Mouse (Mus musculus) kidney, postnatal 14 days (tissue): ENCODE data around the gene Armh2.
"Not testable (repeated sequence)": the region's sequence is repeated elsewhere in the genome, so short reads cannot be mapped to it uniquely, and the experiment has no call there.

Experiments used
- DNase-seq: peaks from one replicate; pipeline ENCODE4 v3.0.0; 2022; ENCODE audit warnings: mixed read lengths

Gene Armh2

DNA sequence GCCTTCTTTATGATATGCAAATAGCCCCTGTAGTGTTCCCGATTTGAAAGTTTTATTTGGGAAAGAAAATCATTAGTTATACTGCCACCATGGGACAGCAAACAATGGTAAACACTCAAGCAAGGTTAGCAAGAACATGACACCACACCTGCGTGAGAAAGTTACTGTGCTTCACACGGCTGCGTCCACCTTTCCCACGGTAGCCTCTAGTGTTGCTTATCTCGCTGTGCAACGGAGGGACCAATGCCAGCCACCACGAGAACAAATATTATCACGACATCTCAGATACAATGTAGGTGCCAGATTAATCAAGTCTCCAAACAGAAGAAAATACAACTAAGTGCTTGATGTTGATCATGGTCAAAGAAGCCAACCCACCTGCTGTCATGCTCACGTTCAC is 18.4 kb downstream of the Armh2 start:
- DNase-seq = no peak

DNA sequence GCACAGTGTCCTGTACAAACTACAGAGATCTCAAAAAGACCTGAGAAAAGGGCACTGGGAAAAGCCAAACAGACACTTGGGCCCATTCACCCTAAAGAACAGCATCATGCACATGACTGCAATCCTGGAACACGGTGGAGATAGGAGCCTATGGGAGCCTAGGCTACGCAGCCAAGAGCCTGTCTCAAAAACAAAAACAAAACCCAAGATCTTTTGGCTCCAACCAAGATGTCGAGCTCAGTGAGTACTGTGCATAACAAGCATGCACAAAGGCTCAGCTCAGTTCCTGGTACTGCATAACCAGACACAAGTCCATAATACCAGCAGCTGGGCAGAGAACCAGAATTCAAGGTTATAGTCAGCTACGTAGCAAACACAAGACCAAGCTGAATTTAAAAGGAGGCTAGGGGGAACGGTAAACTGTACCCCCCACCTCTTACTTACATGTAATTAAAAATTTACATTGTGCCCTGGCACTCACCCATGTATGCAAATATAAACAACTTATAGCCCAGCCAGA is 19.4 kb downstream of the Armh2 start:
- DNase-seq = peak; percentile 8

DNA sequence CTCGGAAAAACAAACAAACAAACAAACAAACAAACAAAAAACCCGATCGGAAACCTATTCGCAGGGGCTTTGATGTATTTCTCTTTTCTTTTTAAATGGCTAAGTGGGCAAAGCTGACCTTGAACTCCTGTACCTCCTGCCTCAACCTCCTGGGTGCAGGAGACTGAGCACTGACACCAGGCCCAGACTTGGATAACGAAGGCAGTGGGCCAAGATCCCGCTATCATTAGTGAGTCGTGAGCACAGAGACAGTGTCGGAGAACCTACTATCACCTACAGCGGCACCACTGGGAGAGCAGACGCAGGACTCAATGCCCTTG is 20.0 kb downstream of the Armh2 start:
- no peak for DNase-seq

DNA sequence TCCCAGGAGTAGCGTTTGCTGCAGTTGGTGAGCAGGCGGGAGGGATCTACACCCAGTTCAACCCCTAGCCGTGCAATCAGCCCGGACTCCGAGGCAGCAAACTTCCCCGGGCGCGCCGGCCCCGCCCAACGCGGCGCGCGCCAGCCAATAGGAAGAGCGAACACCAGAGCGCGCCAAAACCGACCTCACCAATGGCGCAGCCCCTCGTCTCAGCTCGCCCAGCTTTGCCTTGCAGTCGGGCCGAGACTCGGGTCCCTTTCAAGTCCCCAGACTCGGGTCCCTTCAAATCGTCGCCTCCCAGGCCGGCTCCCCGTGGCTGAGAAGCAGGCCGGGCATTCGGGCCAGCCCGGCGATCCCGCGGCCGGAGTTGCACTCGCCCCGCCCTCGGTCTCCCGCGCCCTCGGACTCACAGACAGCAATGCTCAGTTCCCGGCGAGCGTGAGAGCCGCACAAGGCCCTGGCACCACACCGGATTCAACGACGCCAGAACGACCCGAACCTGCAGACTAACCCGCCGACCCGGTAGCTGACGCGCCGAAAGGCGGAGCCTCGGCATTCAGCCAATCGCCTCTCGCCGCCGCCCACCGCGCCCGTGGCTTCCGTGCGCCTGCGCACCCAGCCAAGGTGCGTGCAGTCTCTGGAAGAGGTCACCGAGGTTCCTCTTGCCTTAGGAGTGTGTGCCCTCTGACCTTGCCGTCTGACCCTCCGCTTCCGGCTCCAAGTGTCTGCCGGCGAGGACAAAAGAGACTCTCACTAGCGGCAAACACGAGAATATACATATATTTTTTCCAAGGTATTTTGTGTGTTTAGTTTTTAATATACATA is 20.6 kb downstream of the Armh2 start, which contains the start of gene Gmnn:
Gene Gmnn, minus strand, starts transcription at position 521 of the 825 bp plus-strand sequence.
- peak; percentile 93 for DNase-seq

DNA sequence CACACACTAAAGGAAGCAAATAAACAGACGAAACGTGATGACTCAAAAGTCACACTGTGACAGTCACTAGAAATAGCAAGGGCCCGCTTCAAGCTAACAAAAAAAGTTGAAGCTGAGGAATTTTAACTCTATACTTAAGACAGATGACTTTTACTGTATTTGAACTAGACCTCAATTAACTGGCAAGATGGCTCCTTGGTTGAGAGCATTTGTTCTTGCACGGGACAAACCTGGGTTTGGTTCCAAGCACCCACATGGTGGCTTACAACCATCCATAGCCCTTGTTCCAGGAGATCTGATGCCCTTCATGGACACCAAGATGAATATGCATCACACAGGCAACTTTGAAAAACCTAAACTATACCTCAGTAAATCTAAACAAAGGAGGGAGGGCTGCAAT is 21.2 kb downstream of the Armh2 start:
- DNase-seq = no peak

DNA sequence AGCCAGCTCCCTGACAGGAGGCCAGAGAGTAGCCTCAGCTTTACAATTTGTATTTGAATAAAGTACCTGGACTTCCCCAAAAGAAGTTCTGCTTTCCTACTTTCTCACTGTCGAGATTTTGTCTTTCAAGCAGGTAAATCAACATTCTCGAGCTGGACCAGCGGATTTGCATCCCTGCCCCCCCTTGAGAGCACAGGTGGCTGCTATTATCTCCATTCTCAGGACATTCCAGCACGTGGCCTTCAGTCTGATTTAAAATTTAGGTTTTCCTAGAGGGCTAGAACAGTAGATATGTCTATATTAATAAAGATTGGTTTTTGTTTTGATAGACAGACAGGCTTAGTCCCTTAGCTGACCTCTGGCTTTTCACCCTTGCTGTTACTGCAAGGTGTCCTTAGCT is 26.8 kb downstream of the Armh2 start:
- not testable (repeated sequence) for DNase-seq

DNA sequence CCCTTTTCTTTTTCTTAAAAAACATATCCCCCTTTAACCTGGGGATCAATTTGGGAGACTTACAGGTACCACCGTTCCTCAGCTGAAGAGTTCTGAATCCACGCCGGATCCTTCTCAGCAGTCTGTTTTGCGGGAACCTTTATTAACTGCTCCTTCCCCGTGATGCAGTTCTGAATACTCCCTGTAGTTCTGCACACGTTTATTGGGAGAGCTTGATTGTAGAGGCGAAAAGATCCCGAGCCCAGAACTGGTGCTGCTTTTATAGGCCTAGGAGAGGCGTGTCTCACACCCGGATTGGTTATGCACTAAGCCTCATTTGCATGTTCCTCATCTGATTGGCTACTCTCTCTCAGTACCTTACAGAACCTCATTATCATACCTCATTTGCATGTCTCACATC is 30.4 kb downstream of the Armh2 start:
- not testable (repeated sequence) for DNase-seq

DNA sequence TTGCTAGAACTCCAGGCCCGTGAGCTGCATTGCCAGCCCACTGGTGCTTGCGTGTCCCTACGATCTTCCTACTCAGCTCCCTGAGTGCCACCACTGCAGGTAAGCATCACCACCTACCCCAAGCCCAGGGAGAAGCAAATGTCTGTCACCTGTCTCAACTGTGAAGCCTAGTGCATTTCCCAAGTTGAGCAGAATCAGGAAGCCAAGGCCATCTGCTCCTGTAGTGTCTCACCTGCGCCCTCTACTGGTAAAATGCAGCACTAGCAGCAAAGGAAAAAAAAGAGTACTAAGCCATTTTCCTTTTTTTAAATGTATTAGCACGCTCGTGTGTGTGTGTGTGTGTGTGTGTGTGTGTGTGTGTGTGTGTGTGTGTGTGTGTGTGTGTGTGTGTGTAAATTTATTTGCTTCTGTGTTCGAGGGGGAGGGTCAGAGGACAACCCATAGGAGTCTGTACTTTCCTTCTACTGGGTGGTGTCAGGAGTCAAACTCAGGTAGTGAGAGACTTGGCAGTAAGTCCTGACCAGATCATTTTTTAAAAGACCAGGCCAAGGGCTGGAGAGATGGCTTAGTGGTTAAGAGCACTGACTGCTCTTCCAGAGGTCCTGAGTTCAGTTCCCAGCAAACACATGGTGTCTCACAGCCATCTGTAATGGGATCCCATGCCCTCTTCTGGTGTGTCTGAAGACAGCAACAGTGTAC is 35.3 kb downstream of the Armh2 start:
- peak; percentile 60 for DNase-seq

DNA sequence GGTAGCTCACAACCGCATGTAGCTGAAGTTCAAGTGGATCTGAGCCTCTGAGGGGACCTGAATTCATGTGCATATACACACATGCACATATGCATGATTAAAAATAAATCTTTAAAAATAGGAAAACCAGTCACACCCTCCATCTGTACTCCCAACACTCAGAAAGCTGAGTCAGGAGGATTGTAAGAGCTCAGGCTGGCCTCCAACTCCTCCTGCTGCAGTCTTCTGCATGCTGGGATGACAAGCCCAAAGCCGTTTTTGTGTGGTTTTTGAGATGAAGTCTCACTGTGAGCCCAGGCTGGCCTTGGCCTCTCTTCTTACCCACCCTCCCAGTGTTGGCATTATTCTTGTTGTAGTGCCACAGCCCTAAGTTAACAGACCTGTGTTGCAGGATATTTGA is 37.0 kb downstream of the Armh2 start:
- no peak for DNase-seq

DNA sequence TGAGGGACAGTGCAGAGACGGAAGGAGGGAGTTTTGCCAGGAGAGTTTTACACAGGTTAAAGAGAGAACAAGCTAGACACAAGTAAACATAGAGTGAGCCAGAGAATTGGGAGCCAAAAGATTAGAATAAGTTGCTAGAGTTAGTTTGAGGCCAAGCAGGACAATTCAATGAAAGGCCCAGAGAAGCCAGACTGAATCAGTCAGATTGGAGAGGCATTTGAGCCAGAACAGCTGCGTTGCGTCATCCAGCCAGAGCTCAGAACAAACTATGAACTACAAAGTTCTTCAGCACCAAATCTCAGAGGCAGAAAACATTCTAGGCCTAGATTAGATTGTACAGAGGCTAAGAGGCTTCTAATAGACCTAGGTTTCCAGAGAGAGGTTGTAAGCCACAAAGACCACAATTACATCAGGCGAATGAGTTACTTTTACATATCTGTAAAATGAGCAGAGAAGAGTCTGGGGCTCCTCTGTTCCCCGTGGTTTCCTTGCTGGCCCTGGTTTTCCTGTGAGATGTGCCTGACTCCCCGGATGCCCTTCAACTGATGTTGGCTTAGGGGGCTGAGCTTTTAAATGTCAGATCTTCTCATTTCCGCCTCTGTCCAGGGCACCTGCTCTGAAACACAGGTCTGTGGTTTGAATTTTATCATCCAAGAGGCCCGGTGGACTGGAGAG is 37.8 kb downstream of the Armh2 start:
- DNase-seq = no peak

DNA sequence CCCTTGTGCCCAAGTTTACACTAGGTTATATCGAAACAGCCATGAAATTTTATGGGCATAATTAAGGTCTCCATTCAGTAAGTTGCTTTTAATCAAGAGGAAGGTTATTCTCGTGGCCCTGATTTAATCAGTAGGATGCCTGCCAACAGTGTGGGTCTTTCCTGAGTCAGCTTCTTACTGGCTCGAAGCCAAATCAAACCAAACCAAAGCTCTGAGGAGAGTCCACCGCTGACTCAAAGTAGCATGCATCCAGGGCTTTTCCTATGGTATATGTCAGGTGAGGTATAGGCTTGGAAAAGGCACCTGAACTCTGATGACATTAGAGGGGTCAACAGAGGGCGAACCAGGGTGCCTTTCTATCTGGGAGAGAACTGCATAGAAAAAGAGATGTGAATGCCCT is 40.9 kb downstream of the Armh2 start:
- DNase-seq = peak; percentile 58

DNA sequence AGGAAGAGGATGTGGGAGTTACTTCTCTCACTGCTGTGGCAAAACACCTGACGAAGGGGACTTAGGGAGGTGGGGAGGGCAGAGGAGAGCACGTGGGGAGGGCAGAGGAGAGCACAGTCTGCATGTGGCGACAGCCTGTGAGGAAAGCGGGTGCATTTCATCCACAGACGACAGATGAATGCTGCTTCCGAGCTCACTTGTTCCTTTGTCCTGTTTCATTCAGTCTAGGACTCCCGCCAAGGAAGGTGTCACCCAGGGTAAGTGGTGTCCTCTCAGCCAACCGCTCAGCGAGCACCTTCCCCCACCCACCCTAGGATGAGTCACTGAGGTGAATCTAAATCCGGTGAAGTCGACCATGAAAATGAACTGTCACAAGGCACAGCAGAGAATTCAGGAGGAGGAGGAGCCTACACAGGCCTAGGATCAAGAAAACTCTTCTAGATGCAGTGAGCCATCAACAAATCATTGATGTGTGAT is 45.0 kb downstream of the Armh2 start:
- DNase-seq = peak; percentile 55

DNA sequence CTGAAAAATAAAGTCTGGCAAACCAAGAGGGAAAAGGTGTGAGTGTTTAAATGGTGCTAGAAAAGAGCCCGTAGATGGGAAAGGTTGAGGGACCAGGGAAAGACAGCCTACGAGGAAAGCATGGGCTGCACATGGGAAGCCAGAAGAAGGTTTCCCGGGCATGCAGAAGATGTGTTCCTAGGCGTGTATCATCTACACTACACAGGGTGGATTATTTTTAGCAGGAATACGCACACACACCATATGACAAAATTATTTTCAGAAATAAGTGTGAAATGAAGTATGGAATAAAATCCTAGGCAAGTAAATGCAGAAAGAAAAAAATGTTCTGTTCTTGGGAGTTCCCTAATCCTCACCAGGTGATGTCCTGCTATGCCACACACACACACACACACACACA is 46.4 kb downstream of the Armh2 start:
- DNase-seq = no peak

DNA sequence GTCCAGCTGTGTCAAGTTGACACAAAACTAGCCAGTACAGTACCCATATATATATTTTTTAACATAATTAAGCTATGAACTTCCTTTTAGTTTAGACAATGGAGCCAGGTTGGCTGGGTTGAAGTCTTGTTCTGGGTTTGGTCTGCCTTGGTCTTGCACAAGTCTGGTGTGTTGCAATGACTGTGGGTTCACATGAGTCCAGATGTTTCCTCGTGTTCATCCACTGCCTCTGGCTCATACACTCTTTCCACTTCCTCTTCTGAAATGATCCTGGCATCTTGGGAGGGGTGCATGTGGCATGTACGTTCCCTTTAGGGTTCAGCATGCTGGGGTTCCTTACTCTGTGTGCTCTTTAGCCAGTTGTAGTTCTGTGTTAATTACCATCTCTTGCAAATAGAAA is 50.3 kb downstream of the Armh2 start:
- DNase-seq = no peak

DNA sequence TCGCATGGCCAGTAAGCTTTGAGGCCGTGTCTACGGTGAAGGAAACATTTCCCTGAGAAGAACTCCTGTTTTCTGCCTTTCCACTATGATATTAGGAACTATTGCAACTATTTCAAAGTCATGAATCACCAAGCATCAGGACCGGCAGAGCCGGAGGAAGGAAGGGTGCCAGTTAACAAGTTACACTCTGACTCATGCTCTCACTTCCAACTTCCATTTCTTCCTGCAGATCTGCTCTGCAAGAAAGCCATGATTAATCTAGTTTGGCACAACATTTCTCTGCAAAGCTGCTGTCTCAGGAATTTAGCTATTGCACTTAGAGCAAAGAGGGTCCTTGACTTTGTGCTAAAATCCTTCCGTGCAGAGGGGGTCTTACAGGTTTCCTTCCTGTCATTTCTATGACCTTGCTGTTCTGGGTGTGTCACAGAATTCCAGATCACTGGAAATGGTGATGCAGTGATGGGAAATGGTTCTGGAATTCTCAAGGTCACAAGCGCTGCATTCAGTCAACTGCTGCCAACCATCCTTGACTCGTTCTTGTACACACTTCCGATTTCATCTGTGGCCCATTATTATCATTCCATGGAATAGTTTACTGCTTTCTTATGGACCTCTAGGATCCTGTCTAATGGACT is 51.5 kb downstream of the Armh2 start:
- no peak for DNase-seq
